Mouse (Mus musculus) hindbrain, embryonic 13.5 days (tissue): Measurements from ENCODE around the gene Slc27a3. TPM values are rescaled to one million over a fixed set of nuclear protein-coding genes. Genes with fewer than 3 reads are reported as not detected.

Experiments used
- ATAC-seq: fragments of 200-750 bp; cut with Nextera tagmentation; 2 replicates; pipeline ENCODE4 v1.8.0; 2017; ENCODE audit warnings: moderate TSS enrichment; ENCODE audit not compliant: low FRiP score
- H3K27ac ChIP-seq: fragments of 300-500 bp; sonication (generic); 2 replicates; pipeline ENCODE4 v1.5.1; 2015; ENCODE audit warnings: inconsistent platforms, mild to moderate bottlenecking, moderate library complexity
- H3K27me3 ChIP-seq: fragments of 300-500 bp; sonication (generic); 2 replicates; pipeline ENCODE4 v1.6.1; 2015; ENCODE audit warnings: mild to moderate bottlenecking, inconsistent platforms
- H3K36me3 ChIP-seq: fragments of 300-500 bp; sonication (generic); 2 replicates; pipeline ENCODE4 v1.6.1; 2015; ENCODE audit warnings: mild to moderate bottlenecking, inconsistent platforms
- H3K4me1 ChIP-seq: fragments of 300-500 bp; sonication (generic); replicated peaks from 2 replicates; pipeline ENCODE4 v1.6.1; 2015; ENCODE audit warnings: inconsistent platforms
- H3K4me2 ChIP-seq: fragments of 300-500 bp; sonication (generic); 2 replicates; pipeline ENCODE4 v1.6.1; 2015; ENCODE audit warnings: inconsistent platforms, mild to moderate bottlenecking, moderate library complexity
- H3K4me3 ChIP-seq: fragments of 300-500 bp; sonication (generic); 2 replicates; pipeline ENCODE4 v1.5.1; 2015; ENCODE audit warnings: mild to moderate bottlenecking, inconsistent platforms
- H3K9ac ChIP-seq: fragments of 300-500 bp; sonication (generic); 2 replicates; pipeline ENCODE4 v1.6.1; 2015; ENCODE audit warnings: mild to moderate bottlenecking, inconsistent platforms
- H3K9me3 ChIP-seq: fragments of 300-500 bp; sonication (generic); 2 replicates; pipeline ENCODE4 v1.6.1; 2016; ENCODE audit warnings: inconsistent platforms
- WGBS: fragments of 180-500 bp; shearing (Covaris S2); methylation state at CpG from one replicate; pipeline ENCODE4 v1.1.7; 2015; 5-methylcytosine and 5-hydroxymethylcytosine counted together
- polyA plus RNA-seq: library from polyadenylated mRNA; unstranded; fragments of >200 nt; fragmentation: Nextera tagmentation; extraction: Ambion mirVana; gene quantifications from 2 replicates; pipeline ENCODE4 v1.2.1, GENCODE M21; 2015

Slc27a3 gene
- polyA plus RNA-seq, 1 experiment from 2014 or later: 24.9 TPM

DNA sequence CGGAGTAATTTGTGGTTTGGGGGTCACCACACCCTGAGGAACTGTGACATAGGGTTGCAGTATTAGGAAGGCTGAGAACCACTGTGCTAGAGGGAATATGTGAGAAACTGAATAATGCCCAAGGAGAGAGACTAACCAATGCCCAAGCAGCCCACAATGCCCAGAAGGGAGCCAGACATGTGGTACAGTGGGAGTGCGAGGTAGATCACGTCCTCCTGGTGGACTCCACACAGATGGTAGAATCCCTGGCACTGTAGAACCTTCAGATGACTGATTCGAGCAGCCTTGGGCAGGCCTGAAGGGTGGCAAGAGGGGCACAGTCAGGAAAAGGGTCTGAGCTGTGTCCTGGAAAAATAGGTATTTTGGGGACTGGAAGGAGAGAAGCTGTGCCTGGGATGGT, 1.5 kb downstream of the Slc27a3 start:
- no peak for ATAC-seq
- peak overlapping the region; percentile 94 for H3K9ac ChIP-seq
- H3K9me3 ChIP-seq: no peaks in the 10 kb centered on the region
- peak overlapping the region; percentile 94 for H3K4me2 ChIP-seq
- peaks cover 51% of the 10 kb centered on the region for H3K4me1 ChIP-seq
- H3K27ac ChIP-seq: peak overlapping the region; percentile 98; the same call in 1 of the 2 replicates
- no peaks in the 10 kb centered on the region for H3K27me3 ChIP-seq
- peaks cover 48% of the 10 kb centered on the region for H3K36me3 ChIP-seq
- peak overlapping the region; percentile 70 for H3K4me3 ChIP-seq
- 70% methylated on average over 4 of the region's 4 CpGs for WGBS

DNA sequence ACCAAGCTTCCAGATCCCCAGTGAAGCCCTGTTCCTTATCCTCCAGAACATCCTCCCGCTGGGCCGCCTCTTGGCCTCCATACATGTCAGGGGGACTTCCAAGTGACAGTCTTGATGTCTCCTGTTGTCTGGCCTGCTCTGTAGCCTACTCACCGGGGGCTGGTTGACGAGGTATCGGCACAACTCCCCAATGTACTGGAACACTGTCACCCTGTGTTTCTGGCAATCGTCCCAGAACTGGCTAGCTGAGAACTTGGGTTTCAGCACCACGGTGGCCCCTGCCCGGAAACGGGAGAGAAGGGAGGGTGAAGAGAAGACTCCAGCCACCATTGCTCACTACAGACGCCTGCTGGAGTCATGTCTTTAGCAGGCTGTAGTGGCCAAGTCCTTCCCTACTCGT, 2.3 kb downstream of the Slc27a3 start:
- H3K9me3 ChIP-seq: no peaks in the 10 kb centered on the region
- 0 out of 2 replicates have a peak overlapping the region, but pooled peaks have one; percentile 40 for H3K27ac ChIP-seq
- no peak for ATAC-seq
- peak overlapping the region; percentile 94 for H3K4me2 ChIP-seq
- peak overlapping the region; percentile 70 for H3K4me3 ChIP-seq
- H3K4me1 ChIP-seq: peaks cover 51% of the 10 kb centered on the region
- 64% methylated on average over 11 of the region's 11 CpGs for WGBS
- peak overlapping the region; percentile 94 for H3K9ac ChIP-seq
- H3K36me3 ChIP-seq: peaks cover 41% of the 10 kb centered on the region
- H3K27me3 ChIP-seq: no peaks in the 10 kb centered on the region

DNA sequence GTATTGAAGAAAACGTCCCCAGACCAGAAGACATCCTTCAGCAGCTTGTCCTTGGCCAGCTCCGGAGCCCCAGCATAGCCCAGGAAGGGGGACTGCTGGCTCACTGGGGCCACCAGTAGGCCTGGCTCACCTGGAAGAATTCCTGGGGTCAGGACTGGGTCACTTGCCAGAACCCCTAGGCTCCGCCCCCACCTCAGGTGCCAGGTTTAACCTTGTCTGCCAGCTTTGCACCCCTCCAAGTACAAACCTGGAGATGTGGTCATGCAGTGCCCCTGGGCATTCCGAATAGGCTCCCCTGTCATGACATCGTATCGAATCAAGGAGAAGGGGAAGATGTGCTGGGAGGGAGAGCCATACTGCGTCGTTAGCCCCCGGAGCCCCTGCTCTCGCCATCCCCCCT, 2.9 kb downstream of the Slc27a3 start:
- Histone ChIP-seq H3K4me2 (peak overlapping the region; percentile 94), H3K9ac (peak overlapping the region; percentile 94)
- WGBS: 93% methylated on average over 10 of the region's 10 CpGs

DNA sequence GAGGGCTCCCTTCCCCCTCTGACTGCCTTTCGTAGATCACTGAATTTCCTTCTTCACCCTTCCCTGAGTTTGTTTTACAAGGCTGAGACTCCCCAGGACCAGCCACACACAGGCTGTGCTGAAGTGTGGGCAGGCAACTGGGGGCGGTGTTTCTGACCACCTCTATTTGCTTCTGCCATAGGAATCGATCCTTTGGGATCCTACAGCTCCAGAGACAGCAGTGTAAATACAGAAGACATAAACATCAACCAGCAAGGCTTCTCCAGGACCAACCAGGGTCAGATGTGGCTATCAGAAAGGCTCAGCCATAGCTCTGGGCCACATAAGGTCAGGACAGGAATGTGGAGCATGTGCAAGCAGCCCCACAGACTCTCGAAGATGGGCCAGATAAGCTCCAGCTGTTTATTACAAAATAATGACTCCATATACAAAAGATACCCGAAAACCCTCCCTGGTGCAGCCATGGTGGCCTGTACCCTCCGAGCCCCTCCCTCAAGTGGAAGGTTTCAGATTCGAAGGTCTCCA, 4.8 kb downstream of the Slc27a3 start:
- H3K4me2 ChIP-seq: no peak overlapping the region
- no peaks in the 10 kb centered on the region for H3K9me3 ChIP-seq
- no peak for ATAC-seq
- H3K4me3 ChIP-seq: no peak overlapping the region
- peaks cover 39% of the 10 kb centered on the region for H3K4me1 ChIP-seq
- WGBS: 82% methylated on average over 7 of the region's 7 CpGs
- H3K27ac ChIP-seq: no peak overlapping the region
- H3K36me3 ChIP-seq: peaks cover 28% of the 10 kb centered on the region
- H3K9ac ChIP-seq: no peak overlapping the region
- no peaks in the 10 kb centered on the region for H3K27me3 ChIP-seq

More for the DNA sequence above, 2.9 kb downstream of the Slc27a3 start:
- H3K36me3 ChIP-seq: peaks cover 34% of the 10 kb centered on the region
- H3K4me1 ChIP-seq: peaks cover 51% of the 10 kb centered on the region
- H3K27ac ChIP-seq: no peak overlapping the region
- ATAC-seq: no peak
- peak overlapping the region; percentile 70; the same call in 1 of the 2 replicates for H3K4me3 ChIP-seq
- no peaks in the 10 kb centered on the region for H3K9me3 ChIP-seq
- H3K27me3 ChIP-seq: no peaks in the 10 kb centered on the region

DNA sequence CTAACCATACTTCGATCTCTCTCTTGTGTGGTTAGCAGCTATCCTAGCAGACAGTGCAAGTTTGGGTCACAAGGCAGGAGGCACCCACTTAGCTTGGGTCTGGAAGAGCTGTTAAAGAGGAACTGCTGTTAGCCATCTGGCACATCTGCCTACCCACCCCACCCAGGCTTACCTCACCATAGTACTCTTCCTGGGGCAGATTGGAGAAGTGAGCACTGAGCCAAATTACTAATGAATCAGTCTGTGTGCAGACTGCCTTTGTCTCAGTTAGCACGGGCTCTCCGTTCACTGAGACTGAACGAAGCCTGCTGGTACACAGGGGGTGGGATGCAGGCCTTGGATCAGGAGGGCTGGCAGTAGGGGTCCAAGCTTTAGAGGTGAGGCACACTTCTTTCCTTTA, 6.0 kb downstream of the Slc27a3 start:
- H3K4me3 ChIP-seq: no peak overlapping the region
- no peaks in the 10 kb centered on the region for H3K9me3 ChIP-seq
- H3K27ac ChIP-seq: peak overlapping the region; percentile 75
- WGBS: 71% methylated on average over 4 of the region's 4 CpGs
- peaks cover 31% of the 10 kb centered on the region for H3K4me1 ChIP-seq
- H3K4me2 ChIP-seq: no peak overlapping the region
- peaks cover 28% of the 10 kb centered on the region for H3K36me3 ChIP-seq
- H3K27me3 ChIP-seq: no peaks in the 10 kb centered on the region
- H3K9ac ChIP-seq: no peak overlapping the region
- peak; percentile 34; the same call in 1 of the 2 replicates for ATAC-seq

DNA sequence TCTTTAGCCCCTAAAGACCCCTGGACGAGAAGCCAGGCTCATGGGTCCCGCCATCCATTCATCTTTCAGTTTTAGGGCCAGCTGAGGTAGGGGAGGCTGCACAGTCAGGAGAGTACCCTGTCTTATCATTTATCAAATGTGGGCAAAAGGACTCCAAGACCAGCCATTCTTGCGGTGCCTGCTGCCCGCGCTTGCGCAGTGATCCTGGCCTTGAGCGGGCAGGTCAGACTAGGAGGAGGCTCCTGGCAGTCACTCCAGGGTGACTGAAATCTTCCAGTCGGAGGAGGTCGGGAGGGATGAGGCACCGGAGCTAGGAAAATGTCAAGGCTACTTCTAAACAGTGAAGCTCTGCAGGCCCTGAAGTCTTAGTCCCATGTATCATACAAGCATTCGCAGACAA, 8.0 kb downstream of the Slc27a3 start:
- Histone ChIP-seq H3K27ac (no peak overlapping the region; the same call in 1 of the 2 replicates), H3K9ac (no peak overlapping the region), H3K4me2 (no peak overlapping the region), H3K4me3 (no peak overlapping the region), H3K4me1 (peaks cover 12% of the 10 kb centered on the region), H3K9me3 (no peaks in the 10 kb centered on the region), H3K27me3 (no peaks in the 10 kb centered on the region), H3K36me3 (peaks cover 23% of the 10 kb centered on the region)
- WGBS: 69% methylated on average over 11 of the region's 11 CpGs
- no peak for ATAC-seq

DNA sequence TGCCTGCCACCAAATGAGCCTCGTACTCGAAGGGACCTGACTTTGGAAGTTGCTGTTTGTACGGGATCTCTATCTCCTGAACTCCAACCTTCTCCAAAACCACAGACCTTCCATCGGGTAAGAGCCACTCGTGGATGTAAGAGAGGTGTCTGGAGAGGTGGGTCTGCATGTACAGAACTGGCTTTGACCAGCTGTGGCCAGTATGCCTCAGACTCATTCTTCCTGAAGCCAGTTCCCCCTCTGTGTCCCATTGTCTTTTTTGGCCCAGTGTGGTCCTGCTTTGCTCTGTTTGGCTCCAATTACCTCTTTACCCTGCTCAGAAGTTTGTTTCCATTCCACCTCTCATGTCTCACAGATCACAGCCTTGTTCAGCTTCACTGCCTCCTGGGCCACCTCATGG, 11.2 kb downstream of the Slc27a3 start:
- Histone ChIP-seq H3K4me1 (peaks cover 9% of the 10 kb centered on the region), H3K4me3 (no peak overlapping the region), H3K36me3 (no peaks in the 10 kb centered on the region), H3K9ac (no peak overlapping the region), H3K9me3 (no peaks in the 10 kb centered on the region), H3K27me3 (no peaks in the 10 kb centered on the region), H3K4me2 (no peak overlapping the region), H3K27ac (no peak overlapping the region)
- ATAC-seq: no peak
- WGBS: 75% methylated on average over 5 of the region's 5 CpGs

DNA sequence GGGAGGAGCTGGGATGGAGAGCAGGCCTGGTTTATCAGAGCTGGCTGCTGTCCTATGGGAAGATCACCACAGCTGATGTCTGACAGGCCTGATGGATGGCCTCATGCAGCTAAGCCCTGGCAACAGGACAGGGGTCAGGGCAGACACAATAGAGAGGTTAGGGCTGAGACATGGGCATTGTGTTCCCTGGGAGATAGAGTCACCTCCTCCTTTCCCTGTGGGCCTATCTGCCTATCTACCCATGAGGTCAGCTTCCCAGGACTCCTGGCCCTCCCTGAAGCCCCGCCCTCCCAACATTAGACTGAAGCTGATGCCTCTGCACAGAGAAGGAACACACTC, 13.5 kb downstream of the Slc27a3 start:
- 0 out of 2 replicates have a peak, but pooled peaks cover 3% of the 10 kb centered on the region for H3K27me3 ChIP-seq
- H3K9ac ChIP-seq: peak overlapping the region; percentile 15; the same call in 1 of the 2 replicates
- no peak overlapping the region for H3K4me3 ChIP-seq
- no peak overlapping the region for H3K4me2 ChIP-seq
- peak; percentile 47 for ATAC-seq
- H3K4me1 ChIP-seq: peaks cover 9% of the 10 kb centered on the region
- 20% methylated on average over 1 of the region's 1 CpGs for WGBS
- H3K27ac ChIP-seq: peak overlapping the region; percentile 41; the same call in 1 of the 2 replicates
- H3K36me3 ChIP-seq: no peaks in the 10 kb centered on the region
- no peaks in the 10 kb centered on the region for H3K9me3 ChIP-seq

DNA sequence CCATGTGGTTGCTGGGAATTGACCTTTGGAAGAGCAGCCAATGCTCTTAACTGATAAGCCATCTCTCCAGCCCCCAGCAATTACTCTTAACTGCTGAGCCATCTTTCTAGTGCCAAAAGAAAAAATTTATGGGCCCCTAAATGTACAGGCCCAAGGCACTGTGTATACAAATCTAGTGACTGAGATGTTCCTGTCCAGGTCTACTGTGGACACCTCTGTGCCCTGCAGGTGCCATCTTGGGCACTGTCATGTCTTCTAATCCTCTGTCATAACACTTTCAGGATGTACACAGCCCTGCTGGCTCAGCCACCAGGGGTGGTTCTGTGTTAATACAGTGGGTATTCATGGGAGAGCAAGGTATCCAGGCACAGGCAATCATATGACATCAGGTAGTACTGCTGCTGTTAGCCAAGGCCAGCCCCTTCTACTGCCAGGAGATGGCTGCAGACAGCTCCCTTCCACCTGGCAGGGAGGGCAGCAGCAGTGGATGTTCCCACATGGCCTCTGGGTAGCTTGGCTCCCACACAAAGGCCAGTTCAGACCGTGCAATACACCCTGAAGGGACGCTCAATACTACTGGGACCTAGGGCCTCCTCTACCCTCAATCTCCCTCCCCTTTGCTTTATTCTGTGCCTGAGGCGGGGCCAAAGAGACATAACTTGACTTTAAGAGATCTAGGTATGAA, 14.0 kb downstream of the Slc27a3 start:
- Histone ChIP-seq H3K27ac (peak overlapping the region; percentile 41; the same call in 1 of the 2 replicates), H3K4me1 (peaks cover 9% of the 10 kb centered on the region), H3K9ac (peak overlapping the region; percentile 15; the same call in 1 of the 2 replicates), H3K36me3 (no peaks in the 10 kb centered on the region), H3K27me3 (0 out of 2 replicates have a peak, but pooled peaks cover 3% of the 10 kb centered on the region), H3K4me2 (no peak overlapping the region), H3K4me3 (no peak overlapping the region), H3K9me3 (no peaks in the 10 kb centered on the region)
- 16% methylated on average over 3 of the region's 3 CpGs for WGBS
- peak; percentile 35; the same call in 1 of the 2 replicates for ATAC-seq

DNA sequence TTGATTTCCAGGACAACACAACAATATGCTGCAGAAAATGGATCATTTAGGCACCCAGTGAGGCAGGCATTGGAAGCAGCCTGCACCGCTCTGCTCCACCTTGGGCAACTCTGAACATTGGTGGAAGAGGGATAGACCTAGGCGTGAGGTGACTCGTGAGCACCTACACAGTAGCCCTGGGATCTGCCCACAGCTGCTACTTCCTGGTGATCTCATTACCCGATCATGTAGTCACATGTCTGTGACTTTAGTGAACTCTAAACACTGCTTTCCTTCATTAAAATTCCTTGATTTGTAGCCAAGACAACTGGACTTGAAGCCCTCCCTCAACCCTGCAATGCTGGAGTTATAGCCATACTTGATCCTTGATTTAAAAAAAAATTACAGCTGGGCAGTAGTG, 15.4 kb downstream of the Slc27a3 start:
- Histone ChIP-seq H3K4me2 (no peak overlapping the region), H3K27me3 (0 out of 2 replicates have a peak, but pooled peaks cover 3% of the 10 kb centered on the region), H3K27ac (no peak overlapping the region), H3K9ac (no peak overlapping the region), H3K4me1 (peaks cover 9% of the 10 kb centered on the region), H3K36me3 (no peaks in the 10 kb centered on the region), H3K4me3 (no peak overlapping the region), H3K9me3 (no peaks in the 10 kb centered on the region)
- 87% methylated on average over 4 of the region's 4 CpGs for WGBS
- no peak for ATAC-seq

DNA sequence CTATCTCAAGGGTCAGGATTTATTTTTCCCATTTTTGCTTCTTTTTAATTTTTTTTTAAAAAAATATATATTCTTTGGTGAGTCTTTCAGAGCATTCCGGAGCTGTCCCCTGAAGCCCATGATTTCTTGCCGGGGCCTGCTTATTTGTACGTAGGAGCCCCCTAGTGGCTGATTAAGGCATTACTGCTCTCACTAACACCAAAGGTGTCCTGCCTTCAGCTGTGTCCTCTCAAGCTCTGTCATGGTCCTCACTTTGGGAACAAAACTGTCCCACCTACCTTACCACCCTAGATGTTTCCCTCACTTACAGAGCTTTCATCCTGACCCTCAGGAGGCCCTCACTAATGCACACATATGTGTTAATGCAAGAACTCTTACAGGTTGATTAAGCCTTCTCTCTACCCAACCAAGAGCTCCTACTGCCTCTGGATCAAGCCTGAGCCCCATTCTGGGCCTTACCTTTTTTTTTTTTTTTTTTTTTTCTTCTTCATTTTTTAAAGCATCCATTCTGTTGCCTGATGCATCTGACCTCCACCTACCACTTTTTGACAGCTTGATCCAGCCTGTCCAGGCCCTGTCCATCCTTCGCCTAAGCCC, 16.2 kb downstream of the Slc27a3 start:
- 26% methylated on average over 4 of the region's 4 CpGs for WGBS
- peak; percentile 47; the same call in 1 of the 2 replicates for ATAC-seq
- H3K4me3 ChIP-seq: no peak overlapping the region
- H3K9me3 ChIP-seq: no peaks in the 10 kb centered on the region
- H3K4me2 ChIP-seq: no peak overlapping the region
- no peaks in the 10 kb centered on the region for H3K36me3 ChIP-seq
- H3K4me1 ChIP-seq: peaks cover 14% of the 10 kb centered on the region
- no peak overlapping the region for H3K9ac ChIP-seq
- no peak overlapping the region for H3K27ac ChIP-seq
- 0 out of 2 replicates have a peak, but pooled peaks cover 3% of the 10 kb centered on the region for H3K27me3 ChIP-seq

DNA sequence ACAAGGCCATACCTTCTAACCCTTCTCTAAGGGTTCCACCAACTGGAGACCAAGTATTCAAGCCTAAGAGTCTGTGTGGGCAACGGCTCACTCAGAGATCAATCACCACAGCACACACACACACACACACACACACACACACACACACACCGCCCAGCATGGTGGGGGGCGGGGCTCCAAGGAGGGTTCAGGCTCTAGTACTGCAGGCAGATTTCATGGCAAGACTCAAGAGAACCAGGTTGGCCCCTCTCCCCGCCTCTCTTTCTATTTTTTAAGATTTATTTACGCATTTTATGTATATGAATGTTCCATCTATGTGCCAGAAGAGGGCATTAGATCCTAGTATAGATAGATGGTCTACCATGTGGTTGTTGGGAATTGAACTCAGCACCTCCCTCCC, 16.9 kb downstream of the Slc27a3 start:
- Histone ChIP-seq H3K4me1 (peaks cover 14% of the 10 kb centered on the region), H3K36me3 (no peaks in the 10 kb centered on the region), H3K4me3 (no peak overlapping the region), H3K9ac (no peak overlapping the region), H3K27ac (no peak overlapping the region), H3K9me3 (no peaks in the 10 kb centered on the region), H3K27me3 (0 out of 2 replicates have a peak, but pooled peaks cover 3% of the 10 kb centered on the region), H3K4me2 (no peak overlapping the region)
- ATAC-seq: no peak
- 68% methylated on average over 5 of the region's 5 CpGs for WGBS
